Mouse (Mus musculus) adrenal gland, adult 10 weeks (tissue): ENCODE data around the gene Chrdl1. TPM values are rescaled to one million over a fixed set of nuclear protein-coding genes. Genes with fewer than 3 reads are reported as not detected.

Experiments used
- polyA plus RNA-seq: library from polyadenylated mRNA; stranded (reverse); fragments of 350-450 nt; fragmentation: Illumina TruSeq; extraction: RNeasy Lipid Tissue Mini Kit (QIAGEN cat#74804); gene quantifications from one replicate; pipeline ENCODE4 v1.2.3, GENCODE M21; 2014; ENCODE audit warnings: low read depth, low replicate concordance

The Chrdl1 gene
- 17.6 TPM for polyA plus RNA-seq

GRCm38 (mm10) chrX:143393791-143394369 lies at the start of gene Chrdl1:
TSS of gene Chrdl1 (minus strand) at chrX:143394262.

Other genes starting within 250 kb of the Chrdl1 start
- gene Pak3, start 124.3 kb upstream of the Chrdl1 start, polyA plus RNA-seq, result 30.2 TPM